Mouse (Mus musculus): Measurements from ENCODE around the gene Pcgf1. TPM values are rescaled to one million over a fixed set of nuclear protein-coding genes. Genes with fewer than 3 reads are reported as not detected.
A peak's percentile ranks its signal among the peaks of the same experiment; 100 is the strongest.

Pcgf1 gene
- total RNA-seq, 2 experiments from 2014 or later, result 36.4 to 39.3 TPM

GRCm38 (mm10) chr6:83058725-83059124, 18.9 kb upstream of the Pcgf1 start:
- DNase-seq (ENCODE audit: low spot score in 2 of 2), result no peak

GRCm38 (mm10) chr6:83065995-83066394, 11.7 kb upstream of the Pcgf1 start:
- no peak for DNase-seq (ENCODE audit: low spot score in 2 of 2)

- DNase-seq (ENCODE audit: low spot score in 2 of 2), result no peak
These were observed 11.2 kb upstream of the Pcgf1 start for GRCm38 (mm10) chr6:83066441-83066840.

GRCm38 (mm10) chr6:83068221-83068620, 9.4 kb upstream of the Pcgf1 start:
- DNase-seq (ENCODE audit: low spot score in 2 of 2), result no peak

- DNase-seq (ENCODE audit: low spot score in 2 of 2), result no peak
These were observed 8.8 kb upstream of the Pcgf1 start for GRCm38 (mm10) chr6:83068706-83069487.

- DNase-seq (ENCODE audit: low spot score in 2 of 2), result no peak
These were observed 8.0 kb upstream of the Pcgf1 start for GRCm38 (mm10) chr6:83069488-83070246.

- DNase-seq (ENCODE audit: low spot score in 2 of 2), result no peak
These were observed 7.6 kb upstream of the Pcgf1 start, which contains the start of gene Tlx2 for GRCm38 (mm10) chr6:83070247-83070310. Tlx2 (minus strand) TSS chr6:83070293.

- no peak for DNase-seq (ENCODE audit: low spot score in 2 of 2)
These were observed 7.1 kb upstream of the Pcgf1 start for GRCm38 (mm10) chr6:83070311-83071219.

GRCm38 (mm10) chr6:83071220-83071619, 6.4 kb upstream of the Pcgf1 start:
- DNase-seq (ENCODE audit: low spot score in 2 of 2), result no peak

- DNase-seq (ENCODE audit: low spot score in 2 of 2), result no peak
These were observed 2.7 kb upstream of the Pcgf1 start for GRCm38 (mm10) chr6:83074979-83075378.

GRCm38 (mm10) chr6:83078324-83078858, 722 bp downstream of the Pcgf1 start:
- DNase-seq (ENCODE audit: low spot score in 2 of 2), result peak; percentile 99

- DNase-seq (ENCODE audit: low spot score in 2 of 2), result no peak
These were observed 2.5 kb downstream of the Pcgf1 start for GRCm38 (mm10) chr6:83080210-83080609.

- DNase-seq (ENCODE audit: low spot score in 2 of 2), result no peak
These were observed 5.8 kb downstream of the Pcgf1 start for GRCm38 (mm10) chr6:83083497-83083896.

- DNase-seq (ENCODE audit: low spot score in 2 of 2), result no peak
These were observed 6.8 kb downstream of the Pcgf1 start for GRCm38 (mm10) chr6:83084477-83084876.

GRCm38 (mm10) chr6:83086121-83087035, 8.7 kb downstream of the Pcgf1 start, which contains the start of gene Lbx2:
Lbx2 (plus strand) TSS chr6:83086367.
- peak in 1 of 2 experiments; percentile 48 for DNase-seq (ENCODE audit: low spot score in 2 of 2)

- DNase-seq (ENCODE audit: low spot score in 2 of 2), result peak; percentile 55 to 62
These were observed 9.7 kb downstream of the Pcgf1 start for GRCm38 (mm10) chr6:83087205-83087925.

- no peak for DNase-seq (ENCODE audit: low spot score in 2 of 2)
These were observed 10.2 kb downstream of the Pcgf1 start for GRCm38 (mm10) chr6:83087926-83088260.

GRCm38 (mm10) chr6:83092416-83093127, 14.9 kb downstream of the Pcgf1 start:
- no peak for DNase-seq (ENCODE audit: low spot score in 2 of 2)

GRCm38 (mm10) chr6:83095968-83096367, 18.3 kb downstream of the Pcgf1 start:
- no peak for DNase-seq (ENCODE audit: low spot score in 2 of 2)

All from adrenal gland, adult 18-20 months (tissue).